Mouse (Mus musculus) neural tube, embryonic 15.5 days (tissue): Measurements from ENCODE around the gene Glyctk. TPM values are rescaled to one million over a fixed set of nuclear protein-coding genes. Genes with fewer than 3 reads are reported as not detected.
A peak's percentile ranks its signal among the peaks of the same experiment; 100 is the strongest.

Experiments used
- ATAC-seq: fragments of 200-750 bp; cut with Nextera tagmentation; 2 replicates; pipeline ENCODE4 v1.8.0; 2017; ENCODE audit warnings: mild to moderate bottlenecking, moderate TSS enrichment, moderate library complexity; ENCODE audit not compliant: low FRiP score
- H3K27ac ChIP-seq: fragments of 300-500 bp; sonication (generic); replicated peaks from 2 replicates; pipeline ENCODE4 v1.5.1; 2015; ENCODE audit warnings: mild to moderate bottlenecking, inconsistent platforms
- H3K27me3 ChIP-seq: fragments of 300-500 bp; sonication (generic); replicated peaks from 2 replicates; pipeline ENCODE4 v1.6.1; 2015; ENCODE audit warnings: inconsistent platforms
- H3K36me3 ChIP-seq: fragments of 300-500 bp; sonication (generic); 2 replicates; pipeline ENCODE4 v1.6.1; 2015; ENCODE audit warnings: inconsistent platforms
- H3K4me1 ChIP-seq: fragments of 300-500 bp; sonication (generic); 2 replicates; pipeline ENCODE4 v1.6.1; 2015; ENCODE audit warnings: inconsistent platforms
- H3K4me2 ChIP-seq: fragments of 300-500 bp; sonication (generic); 2 replicates; pipeline ENCODE4 v1.6.1; 2015; ENCODE audit warnings: inconsistent platforms, mild to moderate bottlenecking, moderate library complexity
- H3K4me3 ChIP-seq: fragments of 300-500 bp; sonication (generic); replicated peaks from 2 replicates; pipeline ENCODE4 v1.5.1; 2015; ENCODE audit warnings: mild to moderate bottlenecking, inconsistent platforms
- H3K9ac ChIP-seq: fragments of 300-500 bp; sonication (generic); replicated peaks from 2 replicates; pipeline ENCODE4 v1.6.1; 2015; ENCODE audit warnings: mild to moderate bottlenecking, inconsistent platforms
- H3K9me3 ChIP-seq: fragments of 300-500 bp; sonication (generic); replicated peaks from 2 replicates; pipeline ENCODE4 v1.6.1; 2016; ENCODE audit warnings: inconsistent platforms
- WGBS: fragments of 180-500 bp; shearing (Covaris S2); methylation state at CpG from one replicate; pipeline ENCODE4 v1.1.7; 2015; ENCODE audit warnings: mixed read lengths; 5-methylcytosine and 5-hydroxymethylcytosine counted together
- polyA plus RNA-seq: library from polyadenylated mRNA; unstranded; fragments of >200 nt; fragmentation: Nextera tagmentation; extraction: Ambion mirVana; gene quantifications from 2 replicates; pipeline ENCODE4 v1.2.1, GENCODE M21; 2015

Glyctk gene
- polyA plus RNA-seq, result 2.3 and 2.7 TPM in 2 replicates

GRCm38 (mm10) chr9:106158037-106158491 is at the start of gene Glyctk:
Gene Glyctk, minus strand, starts transcription at chr9:106158138.
- ATAC-seq, result no peak
- no peak within 1 kb of the TSS for H3K27ac ChIP-seq
- peaks cover 32% of the 10 kb centered on the region for H3K4me1 ChIP-seq
- H3K4me2 ChIP-seq, result no peak within 1 kb of the TSS
- H3K9me3 ChIP-seq, result no peaks in the 10 kb centered on the region
- no peaks in the 10 kb centered on the region for H3K27me3 ChIP-seq
- H3K36me3 ChIP-seq, result 0 out of 2 replicates have a peak, but pooled peaks cover 8% of the 10 kb centered on the region
- no peak within 1 kb of the TSS for H3K9ac ChIP-seq
- 71% methylated on average over 6 of the region's 6 CpGs for WGBS
- H3K4me3 ChIP-seq, result no peak within 1 kb of the TSS

- H3K9me3 ChIP-seq, result no peaks in the 10 kb centered on the region
- no peak for ATAC-seq
- 0 out of 2 replicates have a peak, but pooled peaks cover 6% of the 10 kb centered on the region for H3K36me3 ChIP-seq
- H3K9ac ChIP-seq, result no peak overlapping the region
- 92% methylated on average over 2 of the region's 2 CpGs for WGBS
- H3K4me1 ChIP-seq, result peaks cover 49% of the 10 kb centered on the region
- H3K4me2 ChIP-seq, result no peak overlapping the region
- H3K4me3 ChIP-seq, result no peak overlapping the region
- H3K27ac ChIP-seq, result no peak overlapping the region
- H3K27me3 ChIP-seq, result no peaks in the 10 kb centered on the region
Observed at GRCm38 (mm10) chr9:106206515-106206914, 48.6 kb upstream of the Glyctk start.

GRCm38 (mm10) chr9:106205713-106206290 is 47.9 kb upstream of the Glyctk start:
- Histone ChIP-seq H3K27me3 (no peaks in the 10 kb centered on the region), H3K9me3 (no peaks in the 10 kb centered on the region), H3K9ac (no peak overlapping the region), H3K27ac (no peak overlapping the region), H3K4me2 (no peak overlapping the region), H3K4me1 (peaks cover 42% of the 10 kb centered on the region), H3K4me3 (no peak overlapping the region), H3K36me3 (0 out of 2 replicates have a peak, but pooled peaks cover 6% of the 10 kb centered on the region)
- ATAC-seq, result no peak
- 88% methylated on average over 7 of the region's 7 CpGs for WGBS

GRCm38 (mm10) chr9:106203990-106204851 is 46.3 kb upstream of the Glyctk start:
- Histone ChIP-seq H3K4me1 (peaks cover 49% of the 10 kb centered on the region), H3K27me3 (no peaks in the 10 kb centered on the region), H3K36me3 (0 out of 2 replicates have a peak, but pooled peaks cover 4% of the 10 kb centered on the region), H3K4me3 (peak overlapping the region; percentile 79), H3K9ac (peak overlapping the region; percentile 79), H3K9me3 (no peaks in the 10 kb centered on the region), H3K4me2 (peak overlapping the region; percentile 70), H3K27ac (no peak overlapping the region)
- 81% methylated on average over 7 of the region's 7 CpGs for WGBS
- no peak for ATAC-seq

GRCm38 (mm10) chr9:106202819-106203636 is 45.1 kb upstream of the Glyctk start, which contains the start of gene Twf2:
Gene Twf2, plus strand, starts transcription at chr9:106203108.
- Histone ChIP-seq H3K9ac (peak within 1 kb of the TSS; percentile 79), H3K27me3 (no peaks in the 10 kb centered on the region), H3K9me3 (no peaks in the 10 kb centered on the region), H3K4me1 (peaks cover 57% of the 10 kb centered on the region), H3K4me3 (peak within 1 kb of the TSS; percentile 79), H3K4me2 (peak within 1 kb of the TSS; percentile 70), H3K36me3 (no peaks in the 10 kb centered on the region), H3K27ac (peak within 1 kb of the TSS; percentile 83)
- WGBS, result 1% methylated on average over 59 of the region's 61 CpGs
- ATAC-seq, result peak; percentile 88

GRCm38 (mm10) chr9:106201895-106202294 is 44.0 kb upstream of the Glyctk start:
- Histone ChIP-seq H3K27me3 (no peaks in the 10 kb centered on the region), H3K4me1 (peaks cover 58% of the 10 kb centered on the region), H3K27ac (no peak overlapping the region), H3K9ac (no peak overlapping the region), H3K36me3 (no peaks in the 10 kb centered on the region), H3K9me3 (no peaks in the 10 kb centered on the region), H3K4me2 (peak overlapping the region; percentile 70), H3K4me3 (peak overlapping the region; percentile 79; the same call in 1 of the 2 replicates)
- 84% methylated on average over 3 of the region's 3 CpGs for WGBS
- no peak for ATAC-seq

- 45% methylated on average over 18 of the region's 18 CpGs for WGBS
- Histone ChIP-seq H3K9me3 (no peaks in the 10 kb centered on the region), H3K4me1 (peaks cover 45% of the 10 kb centered on the region), H3K27ac (no peak within 1 kb of the TSS), H3K4me3 (peak within 1 kb of the TSS; percentile 56), H3K9ac (peak within 1 kb of the TSS; percentile 59), H3K27me3 (no peaks in the 10 kb centered on the region), H3K4me2 (peak within 1 kb of the TSS; percentile 72), H3K36me3 (no peaks in the 10 kb centered on the region)
- no peak for ATAC-seq
Observed at GRCm38 (mm10) chr9:106199535-106200272, 41.8 kb upstream of the Glyctk start, which contains the start of gene Ppm1m. Gene Ppm1m, minus strand, starts transcription at chr9:106199746.

- under 1% methylated on average over 42 of the region's 51 CpGs for WGBS
- H3K4me2 ChIP-seq, result peak overlapping the region; percentile 72
- peaks cover 38% of the 10 kb centered on the region for H3K4me1 ChIP-seq
- H3K27me3 ChIP-seq, result no peaks in the 10 kb centered on the region
- ATAC-seq, result 0 out of 2 replicates have a peak, but pooled peaks have one; percentile 14
- H3K4me3 ChIP-seq, result peak overlapping the region; percentile 56
- H3K9me3 ChIP-seq, result no peaks in the 10 kb centered on the region
- H3K36me3 ChIP-seq, result no peaks in the 10 kb centered on the region
- H3K9ac ChIP-seq, result peak overlapping the region; percentile 59
- no peak overlapping the region for H3K27ac ChIP-seq
Observed at GRCm38 (mm10) chr9:106198962-106199458, 41.1 kb upstream of the Glyctk start.

GRCm38 (mm10) chr9:106197732-106198131 is 39.8 kb upstream of the Glyctk start:
- no peak overlapping the region for H3K4me3 ChIP-seq
- H3K9me3 ChIP-seq, result no peaks in the 10 kb centered on the region
- H3K27me3 ChIP-seq, result no peaks in the 10 kb centered on the region
- no peaks in the 10 kb centered on the region for H3K36me3 ChIP-seq
- H3K4me1 ChIP-seq, result peaks cover 30% of the 10 kb centered on the region
- no peak overlapping the region; the same call in 1 of the 2 replicates for H3K4me2 ChIP-seq
- H3K27ac ChIP-seq, result no peak overlapping the region
- 91% methylated on average over 9 of the region's 9 CpGs for WGBS
- H3K9ac ChIP-seq, result no peak overlapping the region
- ATAC-seq, result no peak

GRCm38 (mm10) chr9:106197081-106197713 is 39.3 kb upstream of the Glyctk start:
- Histone ChIP-seq H3K4me3 (no peak overlapping the region), H3K4me1 (peaks cover 28% of the 10 kb centered on the region), H3K9me3 (no peaks in the 10 kb centered on the region), H3K36me3 (peaks cover 2% of the 10 kb centered on the region), H3K27me3 (no peaks in the 10 kb centered on the region), H3K27ac (no peak overlapping the region), H3K9ac (no peak overlapping the region), H3K4me2 (no peak overlapping the region)
- 61% methylated on average over 3 of the region's 3 CpGs for WGBS
- no peak for ATAC-seq
